Mouse (Mus musculus) CD4-positive helper T cell, adult 2 months (primary cell): ENCODE measurements around the gene Phgr1.
A peak's percentile ranks its signal among the peaks of the same experiment; 100 is the strongest.

Experiments
- DNase-seq: peaks from one replicate; pipeline ENCODE4 v3.0.0-alpha.2; 2012; ENCODE audit warnings: low read depth, missing footprints, low spot score

The Phgr1 gene

GRCm38 (mm10) chr2:118813981-118814836 lies 41.6 kb downstream of the Phgr1 start, which contains the start of gene Knstrn:
Knstrn (plus strand) TSS chr2:118814003.
- DNase-seq, result peak; percentile 89

- no peak for DNase-seq
Observed at GRCm38 (mm10) chr2:118822800-118823199, 50.2 kb downstream of the Phgr1 start.

- DNase-seq, result no peak
Observed at GRCm38 (mm10) chr2:118824396-118824795, 51.8 kb downstream of the Phgr1 start.
